Mouse (Mus musculus): ENCODE data around the gene Shb. TPM values are rescaled to one million over a fixed set of nuclear protein-coding genes. Genes with fewer than 3 reads are reported as not detected.

Shb gene
- total and polyA plus RNA-seq, 2 experiments from 2014 or later: 7.4 to 54.8 TPM

DNA sequence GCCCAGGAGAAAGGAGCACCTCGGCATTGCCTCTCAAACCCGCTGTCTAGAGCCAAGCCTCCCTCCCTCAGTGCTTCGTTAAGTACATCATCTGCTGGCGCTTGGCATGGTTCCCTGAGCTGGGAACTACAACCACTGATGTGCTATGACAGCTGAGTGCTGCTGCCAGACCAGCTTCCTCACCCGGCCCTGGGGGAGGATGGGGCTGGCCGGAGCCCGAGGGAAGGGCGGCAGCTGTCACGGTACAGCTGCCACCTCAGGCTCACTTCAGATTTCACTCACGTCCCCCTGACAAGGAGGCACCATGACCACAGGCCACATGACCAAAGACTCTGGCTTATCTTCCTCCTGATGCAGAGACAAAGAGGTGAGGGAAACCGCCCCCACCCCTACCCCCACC, 59.1 kb downstream of the Shb start:
- no peaks in the 10 kb centered on the region for H3K36me3 ChIP-seq (replicated peaks; ENCODE audit: control insufficient read depth, insufficient read depth, low read length)
- H3K4me2 ChIP-seq (ENCODE audit: low read depth, low read length): no peak overlapping the region
- TF ChIP-seq CTCF (IDR thresholded peaks at IDR 0.05; ENCODE audit: low read depth) (no peak), EP300 (IDR thresholded peaks at IDR 0.05; ENCODE audit: low read depth) (peak; percentile 50; the same call in 1 of the 2 replicates)
- H3K9me3 ChIP-seq (replicated peaks; ENCODE audit: control insufficient read depth, low read length): no peaks in the 10 kb centered on the region
- peak; percentile 93 for DNase-seq (ENCODE audit: low spot score)
- WGBS: 3% methylated on average over 11 of the region's 11 CpGs
- ATAC-seq (ENCODE audit: insufficient read depth, low read depth): peak; percentile 71
- no peaks in the 10 kb centered on the region for H3K27me3 ChIP-seq (ENCODE audit: control insufficient read depth, insufficient read depth, low read length)
- H3K27ac ChIP-seq (ENCODE audit: low read depth): peak overlapping the region; percentile 94
- peaks cover 79% of the 10 kb centered on the region for H3K4me1 ChIP-seq (ENCODE audit: control insufficient read depth, insufficient read depth)
- no peak overlapping the region for H3K9ac ChIP-seq (replicated peaks; ENCODE audit: low read depth, low read length)
- H3K4me3 ChIP-seq (ENCODE audit: low read depth, low read length): no peak overlapping the region

DNA sequence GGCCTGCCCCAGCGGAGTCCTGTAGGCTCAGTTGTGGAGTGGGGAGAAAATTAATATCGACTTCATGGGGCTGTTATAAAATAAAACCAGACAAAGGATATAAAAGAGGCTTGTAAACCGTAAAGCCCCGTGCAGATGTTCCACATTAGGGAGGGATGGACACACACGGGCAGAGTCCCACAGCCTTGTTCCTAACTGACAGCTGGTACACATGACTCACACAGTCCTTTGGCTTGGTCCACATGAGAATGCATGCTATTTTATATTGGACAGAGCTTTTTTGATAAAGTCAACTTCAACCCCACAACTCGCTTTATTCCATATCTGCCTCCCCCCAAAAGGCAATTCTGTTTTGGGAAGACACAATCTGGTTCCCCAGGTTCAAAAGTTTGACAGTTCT, 59.6 kb downstream of the Shb start:
- 51% methylated on average over 6 of the region's 6 CpGs for WGBS

DNA sequence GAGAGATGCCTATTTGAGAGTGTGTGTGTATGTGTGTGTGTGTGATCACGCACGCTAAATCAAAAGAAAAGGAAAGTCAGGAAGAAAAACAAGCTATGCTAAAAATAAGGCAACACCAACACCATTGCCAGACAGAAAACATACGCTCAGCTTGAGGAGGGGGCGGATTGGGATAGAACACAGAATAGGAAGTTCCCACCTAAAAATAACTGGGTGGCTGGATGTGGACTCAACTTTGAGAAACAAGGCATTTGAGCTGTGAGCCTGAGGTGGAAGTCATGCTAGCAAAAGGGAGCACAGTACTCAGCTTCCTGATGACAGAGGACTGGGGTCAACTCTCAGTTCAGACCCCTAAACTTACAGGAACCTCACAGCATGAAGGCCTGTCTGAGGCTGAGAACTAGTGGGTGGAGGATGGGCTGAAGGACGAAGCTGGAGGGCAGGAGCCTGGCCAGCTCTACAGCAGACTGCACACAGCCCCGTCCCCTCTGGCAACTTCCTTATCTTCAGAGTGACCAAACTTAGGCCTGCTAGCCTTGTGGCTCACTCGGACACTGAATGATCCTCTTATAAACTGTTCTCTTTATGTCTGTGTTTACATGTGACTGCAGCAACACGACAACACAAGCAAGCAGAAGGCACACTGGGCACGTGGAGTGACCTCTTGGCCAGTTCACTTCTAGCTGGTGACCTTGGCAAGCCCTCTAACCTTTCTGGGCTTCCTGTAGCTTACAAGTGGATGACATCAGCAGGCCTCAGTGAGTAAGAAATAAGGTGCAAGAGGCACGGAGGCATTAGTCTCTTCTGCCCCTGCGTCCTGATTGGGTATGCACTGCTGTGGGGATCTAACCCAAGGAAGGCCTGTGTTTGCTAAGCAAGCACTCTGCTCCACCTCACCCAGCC, 60.4 kb downstream of the Shb start:
- WGBS: 17% methylated on average over 11 of the region's 11 CpGs
- no peak overlapping the region for H3K4me2 ChIP-seq (ENCODE audit: low read depth, low read length)
- no peaks in the 10 kb centered on the region for H3K9me3 ChIP-seq (replicated peaks; ENCODE audit: control insufficient read depth, low read length)
- DNase-seq (ENCODE audit: low spot score) (peak; percentile 73), ATAC-seq (ENCODE audit: insufficient read depth, low read depth) (peak; percentile 24; the same call in 1 of the 2 replicates)
- H3K9ac ChIP-seq (replicated peaks; ENCODE audit: low read depth, low read length): no peak overlapping the region; the same call in 1 of the 2 replicates
- peaks cover 79% of the 10 kb centered on the region for H3K4me1 ChIP-seq (ENCODE audit: control insufficient read depth, insufficient read depth)
- TF ChIP-seq CTCF (IDR thresholded peaks at IDR 0.05; ENCODE audit: low read depth) (no peak), EP300 (IDR thresholded peaks at IDR 0.05; ENCODE audit: low read depth) (no peak)
- H3K27me3 ChIP-seq (ENCODE audit: control insufficient read depth, insufficient read depth, low read length): no peaks in the 10 kb centered on the region
- peak overlapping the region; percentile 94 for H3K27ac ChIP-seq (ENCODE audit: low read depth)
- H3K36me3 ChIP-seq (replicated peaks; ENCODE audit: control insufficient read depth, insufficient read depth, low read length): no peaks in the 10 kb centered on the region
- H3K4me3 ChIP-seq (ENCODE audit: low read depth, low read length): no peak overlapping the region

More for the DNA sequence above, 59.6 kb downstream of the Shb start:
- peaks cover 79% of the 10 kb centered on the region for H3K4me1 ChIP-seq (ENCODE audit: control insufficient read depth, insufficient read depth)
- no peak overlapping the region for H3K4me2 ChIP-seq (ENCODE audit: low read depth, low read length)
- no peaks in the 10 kb centered on the region for H3K27me3 ChIP-seq (ENCODE audit: control insufficient read depth, insufficient read depth, low read length)
- H3K36me3 ChIP-seq (replicated peaks; ENCODE audit: control insufficient read depth, insufficient read depth, low read length): no peaks in the 10 kb centered on the region
- peak overlapping the region; percentile 94 for H3K27ac ChIP-seq (ENCODE audit: low read depth)
- DNase-seq (ENCODE audit: low spot score): peak; percentile 36
- H3K4me3 ChIP-seq (ENCODE audit: low read depth, low read length): no peak overlapping the region
- ATAC-seq (ENCODE audit: insufficient read depth, low read depth): no peak
- H3K9me3 ChIP-seq (replicated peaks; ENCODE audit: control insufficient read depth, low read length): no peaks in the 10 kb centered on the region
- TF ChIP-seq CTCF (IDR thresholded peaks at IDR 0.05; ENCODE audit: low read depth) (no peak), EP300 (IDR thresholded peaks at IDR 0.05; ENCODE audit: low read depth) (no peak)
- H3K9ac ChIP-seq (replicated peaks; ENCODE audit: low read depth, low read length): no peak overlapping the region

DNA sequence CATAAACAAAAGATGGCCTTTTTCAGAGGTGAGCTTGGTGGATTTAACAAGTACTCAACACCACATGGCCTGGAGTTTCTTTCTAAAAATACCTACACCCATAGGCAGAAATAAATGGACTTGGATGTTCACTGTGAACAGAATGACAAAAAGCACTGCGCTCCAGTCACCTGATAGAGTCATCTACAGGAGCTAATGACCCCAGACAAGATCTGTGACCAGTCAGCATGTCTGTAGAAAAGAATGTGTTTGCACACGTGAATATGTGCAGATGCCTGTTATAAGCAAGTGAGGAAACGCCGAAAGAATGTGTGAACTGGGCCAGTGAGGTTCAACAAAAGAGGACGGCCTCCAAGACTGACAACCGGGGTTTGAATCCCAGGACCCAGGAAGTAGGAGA, 63.2 kb downstream of the Shb start:
- ATAC-seq (ENCODE audit: insufficient read depth, low read depth) (peak; percentile 52), DNase-seq (ENCODE audit: low spot score) (peak; percentile 77)
- Histone ChIP-seq H3K9ac (replicated peaks; ENCODE audit: low read depth, low read length) (no peak overlapping the region), H3K4me2 (ENCODE audit: low read depth, low read length) (no peak overlapping the region), H3K27me3 (ENCODE audit: control insufficient read depth, insufficient read depth, low read length) (no peaks in the 10 kb centered on the region), H3K27ac (ENCODE audit: low read depth) (peak overlapping the region; percentile 92), H3K4me1 (ENCODE audit: control insufficient read depth, insufficient read depth) (peaks cover 69% of the 10 kb centered on the region), H3K36me3 (replicated peaks; ENCODE audit: control insufficient read depth, insufficient read depth, low read length) (0 out of 2 replicates have a peak, but pooled peaks cover 4% of the 10 kb centered on the region), H3K4me3 (ENCODE audit: low read depth, low read length) (no peak overlapping the region), H3K9me3 (replicated peaks; ENCODE audit: control insufficient read depth, low read length) (no peaks in the 10 kb centered on the region)
- WGBS: 34% methylated on average over 6 of the region's 6 CpGs
- TF ChIP-seq EP300 (IDR thresholded peaks at IDR 0.05; ENCODE audit: low read depth) (peak; percentile 89; the same call in 1 of the 2 replicates), CTCF (IDR thresholded peaks at IDR 0.05; ENCODE audit: low read depth) (no peak)

DNA sequence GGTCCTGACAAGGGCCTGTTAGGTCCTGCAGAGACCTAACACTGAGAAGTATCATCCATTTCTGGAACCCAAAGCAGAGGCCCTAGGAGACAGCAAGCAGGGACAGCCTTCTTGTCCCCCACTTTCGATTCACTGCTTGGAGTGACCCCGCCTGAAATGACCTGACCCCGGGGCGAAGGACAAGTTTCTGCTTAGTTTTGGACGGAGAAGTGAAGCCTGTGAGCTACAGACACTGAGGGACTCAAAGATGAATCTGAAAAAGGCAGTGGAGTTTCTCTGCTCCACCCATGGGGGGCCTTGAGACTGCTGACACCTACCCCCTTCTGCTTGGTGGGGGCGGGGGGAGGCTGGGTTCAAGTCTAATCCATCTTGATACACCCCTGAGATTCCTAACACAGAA, 63.8 kb downstream of the Shb start:
- no peak overlapping the region for H3K9ac ChIP-seq (replicated peaks; ENCODE audit: low read depth, low read length)

More for the DNA sequence above, 63.8 kb downstream of the Shb start:
- H3K4me1 ChIP-seq (ENCODE audit: control insufficient read depth, insufficient read depth): peaks cover 63% of the 10 kb centered on the region
- no peaks in the 10 kb centered on the region for H3K27me3 ChIP-seq (ENCODE audit: control insufficient read depth, insufficient read depth, low read length)
- peak overlapping the region; percentile 92 for H3K27ac ChIP-seq (ENCODE audit: low read depth)
- ATAC-seq (ENCODE audit: insufficient read depth, low read depth): no peak
- 61% methylated on average over 6 of the region's 6 CpGs for WGBS
- 0 out of 2 replicates have a peak, but pooled peaks cover 4% of the 10 kb centered on the region for H3K36me3 ChIP-seq (replicated peaks; ENCODE audit: control insufficient read depth, insufficient read depth, low read length)
- H3K4me3 ChIP-seq (ENCODE audit: low read depth, low read length): no peak overlapping the region
- TF ChIP-seq CTCF (IDR thresholded peaks at IDR 0.05; ENCODE audit: low read depth): no peak
- no peak for TF ChIP-seq EP300 (IDR thresholded peaks at IDR 0.05; ENCODE audit: low read depth)
- H3K4me2 ChIP-seq (ENCODE audit: low read depth, low read length): no peak overlapping the region
- H3K9me3 ChIP-seq (replicated peaks; ENCODE audit: control insufficient read depth, low read length): no peaks in the 10 kb centered on the region
- no peak for DNase-seq (ENCODE audit: low spot score)

All from heart, postnatal 0 days (tissue).